Mouse (Mus musculus): ENCODE data around the gene Sephs1.
"Not testable (repeated sequence)": the region's sequence is repeated elsewhere in the genome, so short reads cannot be mapped to it uniquely, and the experiment has no call there.

Sephs1 gene

GRCm38 (mm10) chr2:4908771-4909315 is 27.5 kb downstream of the Sephs1 start:
- no peak for DNase-seq

- no peak for DNase-seq
These were observed 28.5 kb downstream of the Sephs1 start for GRCm38 (mm10) chr2:4909909-4910308.

- no peak for DNase-seq
These were observed 29.2 kb downstream of the Sephs1 start for GRCm38 (mm10) chr2:4910521-4910920.

- DNase-seq: no peak
These were observed 32.6 kb downstream of the Sephs1 start for GRCm38 (mm10) chr2:4913949-4914348.

GRCm38 (mm10) chr2:4916037-4916436 is 34.7 kb downstream of the Sephs1 start:
- no peak for DNase-seq

GRCm38 (mm10) chr2:4917326-4918021 is 36.1 kb downstream of the Sephs1 start:
- DNase-seq: peak; percentile 49

GRCm38 (mm10) chr2:4918860-4919739 is 37.7 kb downstream of the Sephs1 start, which contains the start of gene Phyh:
Phyh (plus strand) TSS chr2:4919019.
- DNase-seq: peak; percentile 86

GRCm38 (mm10) chr2:4921019-4921418 is 39.7 kb downstream of the Sephs1 start:
- no peak for DNase-seq

- no peak for DNase-seq
These were observed 41.3 kb downstream of the Sephs1 start for GRCm38 (mm10) chr2:4922476-4923164.

- no peak for DNase-seq
These were observed 46.0 kb downstream of the Sephs1 start for GRCm38 (mm10) chr2:4927391-4927790.

GRCm38 (mm10) chr2:4929230-4929629 is 47.9 kb downstream of the Sephs1 start:
- no peak for DNase-seq

GRCm38 (mm10) chr2:4934516-4934915 is 53.2 kb downstream of the Sephs1 start:
- DNase-seq: no peak

GRCm38 (mm10) chr2:4937931-4938330 is 56.6 kb downstream of the Sephs1 start:
- DNase-seq: no peak

- DNase-seq: no peak
These were observed 59.5 kb downstream of the Sephs1 start for GRCm38 (mm10) chr2:4940861-4941260.

- not testable (repeated sequence) for DNase-seq
These were observed 68.3 kb downstream of the Sephs1 start for GRCm38 (mm10) chr2:4949691-4950090.

GRCm38 (mm10) chr2:4950986-4951385 is 69.6 kb downstream of the Sephs1 start:
- no peak for DNase-seq

GRCm38 (mm10) chr2:4954216-4954760 is 72.9 kb downstream of the Sephs1 start:
- DNase-seq: no peak

GRCm38 (mm10) chr2:4958039-4958438 is 76.7 kb downstream of the Sephs1 start:
- no peak for DNase-seq
